Mouse (Mus musculus) heart, embryonic 10.5 days (tissue): Measurements from ENCODE around the gene Adamts8. TPM values are rescaled to one million over a fixed set of nuclear protein-coding genes. Genes with fewer than 3 reads are reported as not detected.

Experiments used
- DNase-seq: peaks from one replicate; pipeline ENCODE4 v3.0.0-alpha.2; 2017; ENCODE audit warnings: low spot score
- H3K27ac ChIP-seq: fragments of 300-500 bp; sonication (generic); 2 replicates; pipeline ENCODE4 v1.5.1; 2016; ENCODE audit warnings: mild to moderate bottlenecking
- H3K27me3 ChIP-seq: fragments of 300-500 bp; sonication (generic); 2 replicates; pipeline ENCODE4 v1.6.1; 2016; ENCODE audit warnings: mild to moderate bottlenecking; ENCODE audit not compliant: poor library complexity, insufficient read depth, severe bottlenecking
- H3K36me3 ChIP-seq: fragments of 300-500 bp; sonication (generic); 2 replicates; pipeline ENCODE4 v1.6.1; 2016; ENCODE audit warnings: mild to moderate bottlenecking, moderate library complexity
- H3K4me1 ChIP-seq: fragments of 300-500 bp; sonication (generic); 2 replicates; pipeline ENCODE4 v1.6.1; 2016; ENCODE audit warnings: mild to moderate bottlenecking
- H3K4me3 ChIP-seq: fragments of 300-500 bp; sonication (generic); 2 replicates; pipeline ENCODE4 v1.5.1; 2016; ENCODE audit warnings: mild to moderate bottlenecking, moderate library complexity
- H3K9me3 ChIP-seq: fragments of 300-500 bp; sonication (generic); 2 replicates; pipeline ENCODE4 v1.6.1; 2016; ENCODE audit warnings: mild to moderate bottlenecking, moderate library complexity
- WGBS: fragments of 180-500 bp; shearing (Covaris S2); methylation state at CpG from one replicate; pipeline ENCODE4 v1.1.7; 2016; 5-methylcytosine and 5-hydroxymethylcytosine counted together
- polyA plus RNA-seq: library from polyadenylated mRNA; unstranded; fragments of >200 nt; fragmentation: Nextera tagmentation; extraction: Ambion mirVana; gene quantifications from 2 replicates; pipeline ENCODE4 v1.2.1, GENCODE M21; 2016

The Adamts8 gene
- polyA plus RNA-seq, 1 experiment from 2014 or later, result 1.3 TPM

DNA sequence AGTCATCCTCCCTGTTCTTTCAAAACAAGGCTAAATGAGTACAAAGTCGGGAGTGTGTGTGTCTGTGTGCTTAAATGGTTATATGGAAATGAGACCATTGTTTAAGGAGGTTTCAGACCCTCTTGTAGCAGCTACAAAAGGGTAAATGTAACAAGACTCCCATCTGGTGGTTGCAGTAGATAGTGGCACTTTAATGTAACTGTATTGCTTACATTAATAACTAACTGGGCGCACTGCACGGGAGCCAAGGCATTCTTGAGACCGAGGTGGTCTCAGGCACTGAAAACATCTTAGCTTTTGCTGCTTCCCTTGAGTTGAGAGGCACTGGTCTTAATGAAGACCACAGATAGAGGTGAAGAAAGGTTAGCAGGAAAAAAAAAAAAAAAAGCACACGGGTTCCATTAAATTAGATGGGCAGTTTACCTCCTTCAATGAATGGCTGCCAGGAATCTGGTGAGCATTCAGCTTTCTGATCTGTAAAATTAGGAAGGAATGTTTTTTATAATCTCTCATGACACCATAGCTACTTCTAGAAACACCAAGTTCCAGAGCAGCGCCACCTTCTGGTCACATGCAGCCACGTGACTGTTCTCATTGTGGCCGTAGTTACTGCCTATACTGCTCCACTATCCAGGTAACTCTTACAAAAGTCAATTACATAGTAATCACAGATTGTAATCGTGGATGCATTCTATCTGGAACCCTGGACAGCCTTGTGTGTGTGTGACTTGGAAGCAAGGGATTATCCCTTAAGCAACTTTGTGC lies 5.5 kb upstream of the Adamts8 start:
- DNase-seq, result no peak
- no peak overlapping the region for H3K27ac ChIP-seq
- 0 out of 2 replicates have a peak overlapping the region, but pooled peaks have one; percentile 22 for H3K4me3 ChIP-seq
- no peaks in the 10 kb centered on the region for H3K4me1 ChIP-seq
- no peaks in the 10 kb centered on the region for H3K9me3 ChIP-seq
- H3K27me3 ChIP-seq, result peaks cover 35% of the 10 kb centered on the region
- H3K36me3 ChIP-seq, result no peaks in the 10 kb centered on the region
- 31% methylated on average over 9 of the region's 9 CpGs for WGBS

DNA sequence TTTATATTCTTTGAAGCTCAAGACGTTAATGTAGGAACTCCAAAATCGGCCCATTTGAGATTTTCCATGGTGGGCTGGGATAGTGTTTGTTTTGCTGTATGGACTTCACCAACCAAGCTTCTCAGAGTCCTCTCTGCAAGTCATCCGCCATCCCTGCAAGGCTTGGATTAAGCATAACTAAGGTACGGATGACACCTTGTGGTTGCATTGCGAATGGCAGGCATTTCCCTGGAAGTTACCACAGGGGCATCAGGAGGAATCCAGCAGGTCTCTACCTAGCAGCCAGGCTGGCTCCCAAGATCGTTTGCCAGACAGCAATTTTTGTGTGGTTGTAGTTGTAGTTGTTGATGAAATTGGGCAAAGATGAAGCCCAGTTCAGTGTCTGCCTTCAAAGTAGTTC lies 2.0 kb upstream of the Adamts8 start:
- Histone ChIP-seq H3K36me3 (no peaks in the 10 kb centered on the region), H3K27me3 (peaks cover 55% of the 10 kb centered on the region), H3K4me3 (no peak overlapping the region), H3K4me1 (peaks cover 18% of the 10 kb centered on the region), H3K27ac (no peak overlapping the region), H3K9me3 (no peaks in the 10 kb centered on the region)
- 7% methylated on average over 6 of the region's 6 CpGs for WGBS
- DNase-seq, result peak; percentile 91

DNA sequence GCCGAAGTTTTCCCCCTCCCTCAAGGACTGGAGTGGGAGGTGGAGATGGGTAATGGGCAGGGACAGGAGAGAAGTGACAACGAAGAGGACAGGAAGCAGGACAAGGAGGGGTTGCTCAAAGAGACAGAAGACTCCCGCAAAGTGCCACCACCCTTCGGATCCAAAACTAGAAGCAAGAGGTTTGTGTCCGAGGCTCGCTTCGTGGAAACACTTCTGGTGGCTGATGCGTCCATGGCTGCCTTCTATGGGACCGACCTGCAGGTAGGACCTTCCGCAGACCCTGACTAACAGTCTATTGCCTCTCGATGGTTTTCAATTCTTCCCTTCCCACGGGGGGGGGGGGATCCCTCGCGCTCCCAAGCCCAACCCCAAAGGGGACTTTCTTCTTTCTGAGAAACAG lies 979 bp downstream of the Adamts8 start:
- H3K36me3 ChIP-seq, result no peaks in the 10 kb centered on the region
- DNase-seq, result no peak
- no peaks in the 10 kb centered on the region for H3K9me3 ChIP-seq
- WGBS, result 1% methylated on average over 14 of the region's 14 CpGs
- H3K27ac ChIP-seq, result 0 out of 2 replicates have a peak overlapping the region, but pooled peaks have one; percentile 48
- H3K4me3 ChIP-seq, result peak overlapping the region; percentile 71
- peaks cover 75% of the 10 kb centered on the region for H3K27me3 ChIP-seq
- H3K4me1 ChIP-seq, result peaks cover 18% of the 10 kb centered on the region

DNA sequence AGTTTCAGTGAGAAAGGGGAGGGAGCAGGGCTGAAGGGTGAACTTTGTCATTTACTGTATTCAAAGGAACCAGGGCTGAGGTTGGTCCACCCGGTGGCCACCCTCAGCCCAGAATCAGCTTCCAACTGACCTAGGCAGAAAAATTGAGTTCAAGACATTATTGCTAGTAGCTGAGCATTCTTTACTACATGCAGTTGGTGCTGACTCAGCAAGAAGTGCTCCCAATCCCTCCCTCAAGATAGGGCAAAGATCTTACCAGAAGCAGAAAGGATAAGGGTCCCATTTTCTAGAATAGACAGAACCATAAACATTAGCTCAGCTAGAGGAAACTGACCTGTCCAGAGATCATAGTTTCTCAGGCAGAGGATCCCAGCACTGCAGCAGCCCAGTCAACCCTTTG lies 1.9 kb downstream of the Adamts8 start:
- no peak overlapping the region for H3K27ac ChIP-seq
- peaks cover 18% of the 10 kb centered on the region for H3K4me1 ChIP-seq
- no peak overlapping the region for H3K4me3 ChIP-seq
- DNase-seq, result no peak
- WGBS, result 30% methylated on average over 1 of the region's 1 CpGs
- peaks cover 75% of the 10 kb centered on the region for H3K27me3 ChIP-seq
- H3K36me3 ChIP-seq, result no peaks in the 10 kb centered on the region
- no peaks in the 10 kb centered on the region for H3K9me3 ChIP-seq

DNA sequence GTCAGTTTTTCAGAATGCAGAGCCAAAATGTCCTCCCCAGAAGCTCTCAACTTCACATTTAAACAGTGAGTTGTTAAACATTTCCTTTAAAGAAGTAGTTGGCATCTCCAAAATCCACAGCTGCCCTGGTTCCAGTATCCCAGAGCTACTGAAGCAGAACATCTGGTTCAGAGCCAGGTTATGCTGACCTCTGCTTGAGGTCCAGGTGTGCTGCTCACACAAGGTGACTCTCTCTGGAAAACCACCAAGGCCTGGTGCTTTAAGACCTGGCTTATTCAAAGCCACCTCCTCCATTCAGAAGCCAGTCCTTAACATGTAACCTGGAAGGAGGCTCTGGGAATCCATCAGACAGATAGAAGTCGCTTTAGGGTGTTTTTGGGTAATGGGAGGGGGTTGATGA lies 2.9 kb downstream of the Adamts8 start:
- Histone ChIP-seq H3K27ac (no peak overlapping the region), H3K36me3 (no peaks in the 10 kb centered on the region), H3K4me3 (no peak overlapping the region), H3K9me3 (no peaks in the 10 kb centered on the region), H3K4me1 (peaks cover 18% of the 10 kb centered on the region), H3K27me3 (peaks cover 75% of the 10 kb centered on the region)
- WGBS, result 57% methylated on average over 1 of the region's 1 CpGs
- DNase-seq, result no peak

DNA sequence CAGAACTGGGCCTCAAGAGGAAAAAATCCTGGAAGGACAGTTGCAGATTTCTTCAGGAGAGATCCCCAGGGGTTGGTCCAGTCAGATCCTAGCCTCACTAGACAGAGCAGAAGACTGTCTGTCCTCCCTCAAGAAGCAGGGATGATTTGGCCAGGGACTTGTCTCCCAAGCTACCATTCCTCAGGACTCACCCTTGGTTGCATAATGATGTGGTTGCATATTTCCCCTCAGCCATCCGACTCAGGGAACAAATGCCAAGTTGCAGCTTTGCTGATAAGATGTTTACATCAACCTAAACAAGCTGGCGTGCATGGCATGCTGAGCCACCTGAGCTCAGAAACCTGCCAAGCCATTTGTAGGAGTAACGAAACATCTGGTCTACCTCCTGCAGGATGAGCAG lies 7.1 kb downstream of the Adamts8 start:
- WGBS, result 76% methylated on average over 3 of the region's 3 CpGs
- Histone ChIP-seq H3K36me3 (no peaks in the 10 kb centered on the region), H3K4me3 (no peak overlapping the region), H3K27me3 (peaks cover 44% of the 10 kb centered on the region), H3K9me3 (no peaks in the 10 kb centered on the region), H3K27ac (no peak overlapping the region), H3K4me1 (peaks cover 4% of the 10 kb centered on the region; the same call in 1 of the 2 replicates)
- no peak for DNase-seq

DNA sequence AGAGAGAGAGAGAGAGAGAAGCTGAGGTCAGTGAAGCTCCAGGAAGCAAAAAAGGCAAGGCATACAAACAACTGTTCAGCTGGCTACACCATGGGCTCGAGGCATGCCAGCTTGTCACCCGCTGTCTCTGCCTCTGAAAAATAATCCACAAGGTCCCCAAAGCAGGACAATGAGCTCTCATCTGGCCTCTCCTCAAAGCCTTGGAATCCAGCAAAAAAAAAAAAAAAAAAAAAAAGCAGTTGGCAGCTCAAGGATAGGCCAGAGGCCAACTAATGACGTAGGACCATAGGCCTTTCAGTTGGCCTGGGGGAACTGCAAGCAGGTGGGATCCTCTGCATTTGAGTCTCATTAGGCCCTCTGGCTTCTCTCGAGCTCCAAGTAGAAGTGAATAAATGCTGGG lies 7.6 kb downstream of the Adamts8 start:
- Histone ChIP-seq H3K9me3 (no peaks in the 10 kb centered on the region), H3K36me3 (no peaks in the 10 kb centered on the region), H3K4me1 (peaks cover 4% of the 10 kb centered on the region; the same call in 1 of the 2 replicates), H3K27me3 (peaks cover 42% of the 10 kb centered on the region), H3K4me3 (no peak overlapping the region), H3K27ac (no peak overlapping the region)
- DNase-seq, result no peak
- 78% methylated on average over 4 of the region's 4 CpGs for WGBS

DNA sequence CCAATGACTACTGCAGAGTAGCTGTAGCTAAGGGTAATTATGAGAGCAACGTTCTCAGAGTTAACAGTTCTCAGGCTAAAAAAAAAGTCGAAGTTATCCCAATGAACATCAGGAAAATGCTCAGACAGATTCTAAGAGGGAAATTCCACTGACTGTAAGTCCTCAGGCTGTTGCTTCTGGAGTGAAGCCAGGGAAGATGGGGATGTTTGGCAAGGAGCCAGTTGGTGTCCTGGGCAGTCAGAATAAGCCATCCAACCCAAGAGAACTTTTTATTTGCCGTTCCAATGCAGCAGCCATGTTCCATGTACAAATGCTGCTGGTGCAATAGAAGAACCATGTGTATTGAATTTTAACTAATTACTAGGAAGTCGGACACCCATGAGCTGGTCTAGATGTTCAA lies 8.2 kb downstream of the Adamts8 start:
- 70% methylated on average over 4 of the region's 4 CpGs for WGBS
- no peak overlapping the region for H3K27ac ChIP-seq
- H3K36me3 ChIP-seq, result no peaks in the 10 kb centered on the region
- no peak overlapping the region for H3K4me3 ChIP-seq
- H3K9me3 ChIP-seq, result no peaks in the 10 kb centered on the region
- no peak for DNase-seq
- peaks cover 4% of the 10 kb centered on the region; the same call in 1 of the 2 replicates for H3K4me1 ChIP-seq
- H3K27me3 ChIP-seq, result peaks cover 41% of the 10 kb centered on the region

DNA sequence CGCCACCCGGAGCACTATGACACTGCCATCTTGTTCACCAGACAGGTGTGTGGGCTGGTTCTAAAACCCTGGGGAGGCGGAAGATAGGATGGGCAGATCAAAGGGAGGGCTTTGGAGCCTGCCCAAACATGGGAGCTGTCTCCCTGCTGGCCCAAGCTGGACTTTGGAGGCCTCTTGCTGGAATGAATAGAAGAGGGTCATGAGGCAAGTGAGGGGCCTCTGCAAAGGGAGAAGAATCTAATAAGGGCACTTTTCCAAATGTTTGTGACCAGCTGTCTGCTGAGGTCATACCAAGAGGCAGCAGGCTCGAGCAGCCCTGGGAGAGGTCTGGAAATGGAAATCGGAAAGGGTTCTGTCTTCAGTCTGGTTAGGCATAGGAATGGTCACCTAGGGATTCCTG lies 9.1 kb downstream of the Adamts8 start:
- no peak for DNase-seq
- 81% methylated on average over 5 of the region's 5 CpGs for WGBS

DNA sequence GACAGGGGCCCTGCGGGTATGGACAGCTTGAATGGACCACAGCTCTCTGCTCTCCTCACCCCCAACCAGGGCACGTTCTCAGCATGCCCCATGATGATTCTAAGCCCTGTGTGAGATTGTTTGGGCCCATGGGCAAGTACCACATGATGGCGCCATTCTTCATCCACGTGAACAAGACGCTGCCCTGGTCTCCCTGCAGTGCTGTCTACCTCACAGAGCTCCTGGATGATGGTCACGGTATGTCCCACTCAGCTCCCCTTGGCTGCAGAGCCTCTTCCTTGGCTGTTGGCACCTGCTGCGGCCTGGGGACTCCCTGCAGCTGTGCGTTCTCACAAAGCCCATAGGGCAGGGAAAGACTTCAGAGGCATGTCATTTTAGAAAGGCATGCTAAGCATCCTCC lies 10.9 kb downstream of the Adamts8 start:
- H3K4me3 ChIP-seq, result no peak overlapping the region
- no peak overlapping the region for H3K27ac ChIP-seq
- DNase-seq, result no peak
- H3K9me3 ChIP-seq, result no peaks in the 10 kb centered on the region
- peaks cover 19% of the 10 kb centered on the region for H3K27me3 ChIP-seq
- no peaks in the 10 kb centered on the region for H3K36me3 ChIP-seq
- peaks cover 4% of the 10 kb centered on the region; the same call in 1 of the 2 replicates for H3K4me1 ChIP-seq
- WGBS, result 48% methylated on average over 8 of the region's 8 CpGs

More for the DNA sequence above, 9.1 kb downstream of the Adamts8 start:
- peaks cover 33% of the 10 kb centered on the region for H3K27me3 ChIP-seq
- H3K4me3 ChIP-seq, result no peak overlapping the region
- peaks cover 4% of the 10 kb centered on the region; the same call in 1 of the 2 replicates for H3K4me1 ChIP-seq
- H3K9me3 ChIP-seq, result no peaks in the 10 kb centered on the region
- H3K27ac ChIP-seq, result no peak overlapping the region
- H3K36me3 ChIP-seq, result no peaks in the 10 kb centered on the region

DNA sequence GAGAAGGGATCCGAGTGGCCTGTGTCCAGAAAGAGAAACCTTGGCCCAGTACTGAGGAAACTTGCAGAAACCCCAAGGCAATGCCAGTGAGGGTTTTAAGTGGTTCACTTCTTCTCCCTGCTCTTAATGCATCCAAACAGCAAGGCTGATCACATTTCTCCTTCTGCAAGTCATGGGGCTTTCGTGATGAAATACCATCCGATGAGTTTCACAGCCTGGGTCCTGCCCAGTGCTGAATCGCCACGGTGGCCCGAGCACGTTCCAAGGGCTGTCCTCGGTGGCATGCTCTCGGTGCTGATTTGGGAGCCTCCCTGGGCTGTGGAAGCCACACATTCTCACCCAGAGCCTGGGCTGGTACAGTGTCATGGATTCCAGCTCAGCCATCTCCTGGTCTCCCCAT lies 12.9 kb downstream of the Adamts8 start:
- Histone ChIP-seq H3K27me3 (peaks cover 33% of the 10 kb centered on the region), H3K36me3 (no peaks in the 10 kb centered on the region), H3K4me3 (no peak overlapping the region), H3K4me1 (peaks cover 4% of the 10 kb centered on the region; the same call in 1 of the 2 replicates), H3K9me3 (no peaks in the 10 kb centered on the region), H3K27ac (no peak overlapping the region)
- no peak for DNase-seq
- WGBS, result 81% methylated on average over 9 of the region's 9 CpGs

DNA sequence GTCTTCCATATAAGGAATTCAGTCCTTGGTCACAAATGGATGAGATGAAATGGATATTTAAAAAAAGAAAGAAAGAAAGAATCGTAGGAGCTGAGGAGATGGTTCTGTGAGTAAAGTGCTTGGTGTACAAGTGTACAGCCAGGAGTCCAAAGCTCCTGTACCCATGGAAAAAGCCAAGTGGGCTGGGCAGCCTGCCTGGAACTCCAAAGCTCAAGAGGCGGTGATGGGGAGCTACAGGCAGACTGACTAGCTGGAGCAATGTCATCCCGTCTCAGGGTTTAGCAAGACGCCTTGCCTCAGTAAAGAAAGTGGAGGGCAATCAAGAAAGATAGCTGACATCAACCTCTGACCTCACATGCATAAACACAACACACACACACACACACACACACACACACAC lies 21.4 kb downstream of the Adamts8 start:
- H3K4me1 ChIP-seq, result no peaks in the 10 kb centered on the region
- H3K36me3 ChIP-seq, result no peaks in the 10 kb centered on the region
- WGBS, result 81% methylated on average over 4 of the region's 4 CpGs
- H3K27me3 ChIP-seq, result peaks cover 22% of the 10 kb centered on the region; the same call in 1 of the 2 replicates
- DNase-seq, result no peak
- no peaks in the 10 kb centered on the region for H3K9me3 ChIP-seq
- H3K27ac ChIP-seq, result no peak overlapping the region
- H3K4me3 ChIP-seq, result no peak overlapping the region

DNA sequence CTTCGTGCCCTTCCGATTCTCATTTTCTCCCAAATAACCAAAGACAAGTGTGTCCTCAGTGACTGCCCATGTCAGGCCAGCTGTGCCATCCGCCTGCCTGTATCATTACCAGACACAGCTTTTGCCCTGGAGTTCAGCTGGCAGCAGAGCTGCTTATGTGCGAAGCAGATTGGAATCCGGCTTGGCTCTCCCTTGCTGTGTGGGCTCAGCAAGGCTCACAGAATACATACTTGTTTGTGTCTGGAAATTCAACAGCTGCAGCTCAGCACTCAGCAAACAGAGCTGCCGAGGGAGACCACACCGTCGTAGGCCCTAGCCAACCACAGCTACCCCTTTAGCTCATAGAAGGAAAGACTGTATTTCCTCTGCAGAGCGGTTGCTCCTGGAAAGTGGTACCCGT lies 22.3 kb downstream of the Adamts8 start:
- Histone ChIP-seq H3K4me3 (no peak overlapping the region), H3K27me3 (peaks cover 13% of the 10 kb centered on the region; the same call in 1 of the 2 replicates), H3K4me1 (no peaks in the 10 kb centered on the region), H3K9me3 (no peaks in the 10 kb centered on the region), H3K36me3 (no peaks in the 10 kb centered on the region), H3K27ac (no peak overlapping the region)
- no peak for DNase-seq
- 77% methylated on average over 10 of the region's 10 CpGs for whole genome bisulfite sequencing
